Mouse (Mus musculus): Measurements from ENCODE around the gene Ccdc115.

- no peak for TF ChIP-seq MAX (IDR thresholded peaks at IDR 0.05; ENCODE audit: low read depth)
- TF ChIP-seq POLR2A (IDR thresholded peaks at IDR 0.05; ENCODE audit: insufficient read length, low read depth): no peak
- no peak for TF ChIP-seq MYOG (IDR thresholded peaks at IDR 0.05; ENCODE audit: control insufficient read depth in 1 of 3, insufficient read depth in 1 of 3, insufficient read length in 2 of 3, low read depth in 2 of 3)
- no peak for TF ChIP-seq CEBPB (IDR thresholded peaks at IDR 0.05; ENCODE audit: insufficient read depth, poor library complexity, severe bottlenecking)
Measured at GRCm38 (mm10) chr1:34432411-34432775, 7.1 kb downstream of the Ccdc115 start.

Data from myocyte (in vitro differentiated cells).